ENCODE assay signal across 8 mouse cellular contexts in genomic region chr4:118089939-118090338, GRCm38 (mm10). TPM values are rescaled to one million over a fixed set of nuclear protein-coding genes. Genes with fewer than 3 reads are reported as not detected.
A peak's percentile ranks its signal among the peaks of the same experiment; 100 is the strongest.
DNase-seq lines count a peak whose midpoint lies in the region; ATAC-seq and TF ChIP-seq lines count a peak whose summit lies in the region.

No protein-coding gene starts in this region.

- peaks cover 3% of the 10 kb centered on the region for H3K4me1 ChIP-seq in heart, embryonic 10.5 days

- H3K4me3 ChIP-seq in heart, embryonic 10.5 days: no peak overlapping the region
- H3K4me3 ChIP-seq in left cerebral cortex, adult 2 months: no peak overlapping the region

- intact Hi-C loops in left cerebral cortex, adult 2 months (cut with DNase I): loop anchor here (2.0 to 10.0 kb wide), 5 partner anchors 45 to 485 kb away; partner anchors contain the start of gene St3gal3

- DNase-seq in heart, adult 18-20 months: peak; percentile 26 to 63
- no peak for DNase-seq in heart, embryonic 10.5 days (ENCODE audit: low spot score)
- DNase-seq in B cell, adult 2 months: peak; percentile 46 to 52
- DNase-seq in adrenal gland, postnatal 14 days: peak; percentile 54
- DNase-seq in left cerebral cortex, adult 2 months (ENCODE audit: extremely low spot score in 1 of 2, low spot score in 2 of 2): peak in 1 of 2 experiments; percentile 38
- peak; percentile 55 for DNase-seq in retina, postnatal 1 day
- DNase-seq in frontal cortex, postnatal 14 days (ENCODE audit: low spot score in 2 of 2): no peak

- 52% methylated on average over 9 of the region's 9 CpGs for WGBS in heart, embryonic 10.5 days

- no peak overlapping the region for H3K27ac ChIP-seq in heart, embryonic 10.5 days
- no peak overlapping the region for H3K27ac ChIP-seq in left cerebral cortex, adult 2 months

- no peaks in the 10 kb centered on the region for H3K27me3 ChIP-seq in heart, embryonic 10.5 days (ENCODE audit: insufficient read depth, poor library complexity, severe bottlenecking)

- H3K36me3 ChIP-seq in heart, embryonic 10.5 days: no peaks in the 10 kb centered on the region

- peak; percentile 83 for ATAC-seq in erythroblast, adult 5-6 weeks (replicated peaks; ENCODE audit: low FRiP score, poor library complexity, severe bottlenecking)

- peak; percentile 89 for TF ChIP-seq CTCF in left cerebral cortex, adult 2 months (IDR thresholded peaks at IDR 0.05)

- no peaks in the 10 kb centered on the region for H3K9me3 ChIP-seq in heart, embryonic 10.5 days

RNA-seq across cellular contexts. Expression of gene St3gal3, which starts 44.8 kb away (rescaled TPM):
- 10 to 100 TPM; 55.9 to 57.6 TPM for total RNA-seq in heart, adult 18-20 months (2021)
- 6.6 and 7.2 TPM in 2 replicates for polyA plus RNA-seq in heart, embryonic 10.5 days (2016; fragmentation: Nextera tagmentation; extraction: Ambion mirVana)
- 28.9 and 34.1 TPM in 2 replicates for total RNA-seq in adrenal gland, postnatal 14 days (2021)
- 0.42 and 7.9 TPM in 2 replicates for total RNA-seq in erythroblast, adult 5-6 weeks (2015; ENCODE audit: low replicate concordance)
- total RNA-seq in erythroblast, adult 5-6 weeks (2017; ENCODE audit: low replicate concordance): 2.2 and 2.6 TPM in 2 replicates
- 10 to 100 TPM; 46.0 to 47.4 TPM for total RNA-seq in left cerebral cortex, adult 2 months (2021)

Comparison
In these comparisons a context has a peak if more than half of its experiments do, and no peak if none do; other contexts are left out.
1. DNase-seq: peak in heart, adult 18-20 months (2 of 2), B cell, adult 2 months (2 of 2), adrenal gland, postnatal 14 days (single experiment) and retina, postnatal 1 day (single experiment); none in heart, embryonic 10.5 days (single experiment) and frontal cortex, postnatal 14 days (0 of 2).